Mouse (Mus musculus): Measurements from ENCODE around the gene Ptgfr. TPM values are rescaled to one million over a fixed set of nuclear protein-coding genes. Genes with fewer than 3 reads are reported as not detected.

The Ptgfr gene
- 101 TPM for polyA plus RNA-seq (2014; fragmentation: Illumina TruSeq; extraction: RNeasy Lipid Tissue Mini Kit (QIAGEN cat#74804))

GRCm38 (mm10) chr3:151836871-151837680, at the start of gene Ptgfr:
TSS of gene Ptgfr (minus strand) at chr3:151837630.

GRCm38 (mm10) chr3:151749737-151750136, 87.7 kb downstream of the Ptgfr start, which contains the start of gene Ifi44:
TSS of gene Ifi44 (minus strand) at chr3:151749960.

Other genes with a start within 250 kb of the Ptgfr start
- 16.3 TPM for gene Ifi44, start 87.7 kb downstream of the Ptgfr start, polyA plus RNA-seq (2014; fragmentation: Illumina TruSeq; extraction: RNeasy Lipid Tissue Mini Kit (QIAGEN cat#74804))
- gene Ifi44l, start 74.7 kb downstream of the Ptgfr start, polyA plus RNA-seq (2014; fragmentation: Illumina TruSeq; extraction: RNeasy Lipid Tissue Mini Kit (QIAGEN cat#74804)), result not detected